Mouse (Mus musculus) kidney, postnatal 36 days (tissue): ENCODE measurements around the gene Jarid2.
"Not testable (repeated sequence)": the region's sequence is repeated elsewhere in the genome, so short reads cannot be mapped to it uniquely, and the experiment has no call there.

ENCODE experiments used
- DNase-seq, 2 experiments: peaks; one replicate each; pipeline ENCODE4 v3.0.0; 2021 to 2022; ENCODE audit warnings: mixed read lengths in 2 of 2

The Jarid2 gene

DNA sequence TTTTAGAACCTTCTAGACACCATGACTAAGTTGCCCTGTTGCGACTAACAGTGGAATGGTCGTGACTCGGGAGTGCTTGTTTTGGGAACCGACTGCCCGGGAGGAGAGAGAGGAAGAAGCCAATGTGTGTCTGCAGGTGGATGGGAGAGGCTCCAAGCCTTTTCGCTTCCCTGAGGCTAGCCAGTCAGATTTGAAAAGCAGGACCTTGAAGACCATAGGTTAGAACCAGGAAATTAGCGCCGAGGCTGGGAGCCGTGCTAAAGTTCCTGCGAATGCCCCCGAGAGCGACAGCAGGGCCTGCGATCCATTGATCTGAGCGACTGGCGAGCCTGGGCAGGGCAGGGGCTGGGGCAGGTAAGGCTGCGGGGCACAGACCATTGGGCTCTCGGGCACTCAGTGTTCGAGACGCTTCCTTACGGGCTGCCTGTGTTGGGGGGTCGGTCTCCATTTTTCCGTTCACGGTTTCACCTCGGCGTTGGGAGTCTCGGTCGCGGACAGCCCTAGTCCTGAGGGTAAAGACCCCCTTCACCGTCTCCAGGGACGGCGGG, at the start of gene Jarid2:
Gene Jarid2 (plus strand): TSS at position 51 of the 548 bp plus-strand sequence.
- peak; percentile 44 to 64 for DNase-seq

DNA sequence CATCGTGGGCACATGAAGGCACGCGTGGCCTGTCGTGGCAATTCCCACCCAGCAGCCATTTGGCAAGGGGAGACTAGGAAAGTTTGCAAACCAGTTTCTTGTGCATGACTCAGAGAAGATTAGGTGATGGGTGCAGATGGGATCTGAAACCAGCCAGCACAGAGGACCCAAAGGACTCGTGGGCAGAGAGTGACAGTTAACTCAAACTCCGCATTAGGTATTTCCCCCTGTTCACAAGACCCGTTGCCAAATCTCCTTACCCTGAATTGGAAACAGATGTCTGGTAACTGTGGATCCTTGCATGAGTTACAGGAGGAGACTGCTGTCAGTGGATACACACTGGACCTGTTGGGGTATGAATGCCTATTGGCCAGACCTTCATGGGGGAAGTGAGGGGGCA, 48.2 kb upstream of the Jarid2 start:
- DNase-seq = no peak

DNA sequence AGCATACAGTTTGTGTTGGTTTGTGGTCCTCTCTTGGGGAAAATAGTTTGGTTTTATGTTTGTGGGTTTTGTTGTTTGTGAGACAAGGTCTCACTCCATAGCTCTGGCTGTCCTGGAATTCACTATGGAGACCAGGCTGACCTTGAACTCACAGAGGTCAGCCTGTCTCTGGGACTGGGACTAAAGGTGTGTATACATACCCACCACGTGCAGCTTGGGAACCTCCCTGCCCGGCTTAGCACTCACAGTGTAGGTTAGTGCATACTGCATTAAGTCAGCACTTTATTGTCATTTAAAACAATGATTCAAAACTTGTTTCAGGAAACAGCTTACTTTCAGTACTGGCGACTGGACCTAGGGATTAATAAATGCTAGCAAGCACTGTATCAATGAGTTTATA, 41.1 kb upstream of the Jarid2 start:
- DNase-seq = no peak

DNA sequence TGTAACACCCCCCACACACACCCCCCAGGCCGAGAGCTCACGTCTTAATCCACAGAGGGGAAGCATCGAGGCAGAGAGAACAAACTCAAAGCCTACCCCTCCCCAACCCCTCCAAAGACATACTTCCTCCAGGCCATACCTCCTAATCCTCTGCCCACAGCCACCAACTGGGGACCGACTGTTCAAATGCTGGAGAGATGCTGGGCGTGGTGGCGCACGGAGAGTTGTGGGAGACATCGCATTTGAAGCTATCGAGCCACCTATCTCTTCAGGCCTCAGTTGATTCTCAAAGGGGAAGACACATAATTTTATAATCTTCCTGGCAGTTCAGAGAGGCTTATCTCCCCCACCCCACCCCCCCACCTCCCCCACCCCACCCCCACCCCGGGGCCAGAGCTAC, 31.6 kb upstream of the Jarid2 start:
- DNase-seq = no peak

DNA sequence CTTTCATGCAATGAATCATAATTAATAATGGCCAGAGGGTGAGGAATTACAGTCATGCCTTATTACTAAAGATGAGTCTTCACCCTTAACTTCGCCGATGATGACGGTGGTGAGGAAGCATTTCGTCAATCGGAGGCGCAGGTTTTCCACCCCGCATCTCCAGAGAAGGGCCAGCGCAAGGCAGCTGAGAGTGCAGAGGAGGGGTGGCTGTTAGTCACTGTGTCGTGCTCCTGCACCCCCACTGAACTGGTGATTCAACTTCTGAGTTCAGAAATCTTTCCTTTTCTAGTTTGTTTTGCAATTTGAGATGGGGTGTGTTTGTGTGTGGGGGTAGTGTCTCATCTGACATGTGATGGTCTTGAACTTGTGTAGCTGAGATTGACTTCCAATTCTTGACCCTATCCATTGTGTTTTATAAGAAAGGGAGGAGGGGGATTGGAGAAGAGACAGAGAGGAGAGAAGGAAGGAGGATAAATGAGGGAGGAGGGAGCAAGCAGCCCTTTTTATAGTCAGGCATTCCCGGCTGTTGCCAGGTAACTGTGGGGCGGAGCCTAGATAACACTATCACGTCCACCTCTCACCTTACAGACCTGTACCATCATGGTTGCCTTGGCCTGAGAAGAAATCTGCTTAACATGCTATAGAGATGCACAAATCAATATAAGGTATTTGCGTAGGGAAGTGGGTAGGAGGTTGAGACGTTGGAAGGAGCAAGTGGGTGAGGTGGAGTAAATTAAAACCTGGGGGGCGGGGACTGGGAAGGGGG, 25.1 kb upstream of the Jarid2 start:
- no peak for DNase-seq

DNA sequence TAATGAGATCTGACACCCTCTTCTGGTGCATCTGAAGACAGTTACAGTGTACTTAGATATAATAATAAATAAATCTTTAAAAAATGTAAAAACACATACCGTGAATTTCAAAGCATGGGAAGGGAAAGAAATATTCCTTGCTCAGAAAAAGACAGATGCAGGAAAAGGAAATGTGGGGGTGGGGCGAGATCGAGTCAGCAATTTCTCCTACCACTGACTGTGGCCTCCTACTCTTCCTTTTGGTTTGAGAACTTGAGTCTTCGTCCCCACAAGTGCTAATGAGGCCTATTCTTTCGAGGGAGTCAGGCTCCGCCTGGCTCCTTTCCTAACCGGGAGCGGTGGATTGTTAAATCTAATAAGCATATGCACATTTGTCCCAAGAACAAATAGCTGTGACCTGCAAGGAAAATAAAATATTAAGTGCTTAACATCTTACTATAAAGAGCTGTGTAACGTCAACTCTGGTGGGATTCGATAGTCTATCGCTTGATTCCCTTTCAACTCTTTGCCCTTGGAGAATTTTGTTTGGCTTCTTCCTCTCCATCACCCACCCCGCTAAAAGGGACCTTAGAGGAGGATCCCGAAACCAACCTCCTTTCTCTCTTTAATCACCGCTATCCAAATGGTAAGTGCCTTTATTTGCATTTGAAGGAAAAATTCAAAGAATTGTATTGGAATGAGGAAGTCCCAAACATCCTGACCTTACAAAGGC, 24.1 kb upstream of the Jarid2 start:
- DNase-seq = peak in 1 of 2 experiments; percentile 28

DNA sequence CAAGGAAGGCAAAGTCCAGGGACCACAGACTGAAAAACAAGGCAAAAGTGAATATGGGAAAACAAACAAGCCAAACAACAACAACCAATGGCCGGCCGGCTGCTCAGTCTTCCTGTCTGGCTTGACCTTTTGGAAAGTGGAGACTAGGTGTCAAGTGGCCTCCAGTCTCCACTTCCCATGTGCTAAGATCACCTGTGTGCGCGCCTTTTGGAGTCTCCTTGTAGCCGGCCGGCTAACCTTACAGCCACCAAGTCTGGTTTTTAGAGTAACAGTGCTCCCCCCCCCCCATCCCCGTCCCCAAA, 23.6 kb upstream of the Jarid2 start:
- peak; percentile 13 to 14 for DNase-seq

DNA sequence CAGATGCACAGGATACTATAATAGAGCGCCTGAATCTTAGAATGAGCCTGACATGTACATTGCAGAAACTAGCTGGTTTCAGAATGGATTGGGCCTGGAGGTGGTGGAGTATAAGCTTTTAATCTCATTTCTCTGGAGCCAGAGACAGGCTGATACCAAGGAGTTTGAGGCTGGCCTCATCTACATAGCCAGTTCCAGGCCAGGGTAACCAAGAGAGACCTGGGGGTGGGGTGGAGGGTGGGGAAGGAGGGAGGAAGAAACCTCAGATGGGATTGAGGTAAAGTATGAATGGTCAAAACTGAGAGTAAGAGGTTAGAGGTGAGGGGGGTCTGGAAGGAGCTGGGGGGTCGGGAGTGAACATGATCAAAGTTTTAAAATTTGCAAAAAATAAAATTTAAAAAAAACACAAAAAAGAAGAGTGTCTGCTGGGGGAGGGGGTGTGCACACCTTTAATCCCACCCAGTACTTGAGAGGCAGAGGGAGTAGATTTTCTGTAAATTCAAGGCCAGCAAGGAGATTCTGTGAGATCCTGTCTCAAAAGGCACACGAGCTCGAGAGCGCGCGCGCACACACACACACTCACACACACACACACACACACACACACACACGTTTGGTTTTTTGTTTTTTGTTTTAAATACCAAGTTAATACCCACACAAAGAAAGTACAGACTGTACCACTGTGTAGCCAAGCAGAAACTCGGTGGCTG, 22.9 kb upstream of the Jarid2 start:
- peak in 1 of 2 experiments; percentile 27 for DNase-seq

DNA sequence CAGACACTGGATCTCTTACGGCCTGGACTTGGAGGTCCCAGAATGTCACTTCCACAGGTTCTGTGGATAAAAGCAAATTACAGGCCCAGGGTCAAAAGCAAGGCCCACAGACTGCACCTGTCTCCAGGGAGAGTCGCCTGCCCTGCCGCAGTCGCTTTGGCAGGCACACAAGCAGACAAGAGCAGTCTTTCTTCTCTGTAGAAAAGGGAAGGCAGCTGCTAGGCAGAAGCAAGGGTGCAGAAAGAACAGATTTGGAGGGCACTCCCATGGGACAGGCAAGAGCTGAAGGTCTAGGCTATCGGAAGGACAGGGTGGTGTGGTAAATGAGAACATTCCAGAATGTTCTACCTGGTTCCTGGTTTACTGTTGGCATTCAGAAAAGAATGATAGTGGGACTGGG, 22.1 kb upstream of the Jarid2 start:
- DNase-seq = no peak

DNA sequence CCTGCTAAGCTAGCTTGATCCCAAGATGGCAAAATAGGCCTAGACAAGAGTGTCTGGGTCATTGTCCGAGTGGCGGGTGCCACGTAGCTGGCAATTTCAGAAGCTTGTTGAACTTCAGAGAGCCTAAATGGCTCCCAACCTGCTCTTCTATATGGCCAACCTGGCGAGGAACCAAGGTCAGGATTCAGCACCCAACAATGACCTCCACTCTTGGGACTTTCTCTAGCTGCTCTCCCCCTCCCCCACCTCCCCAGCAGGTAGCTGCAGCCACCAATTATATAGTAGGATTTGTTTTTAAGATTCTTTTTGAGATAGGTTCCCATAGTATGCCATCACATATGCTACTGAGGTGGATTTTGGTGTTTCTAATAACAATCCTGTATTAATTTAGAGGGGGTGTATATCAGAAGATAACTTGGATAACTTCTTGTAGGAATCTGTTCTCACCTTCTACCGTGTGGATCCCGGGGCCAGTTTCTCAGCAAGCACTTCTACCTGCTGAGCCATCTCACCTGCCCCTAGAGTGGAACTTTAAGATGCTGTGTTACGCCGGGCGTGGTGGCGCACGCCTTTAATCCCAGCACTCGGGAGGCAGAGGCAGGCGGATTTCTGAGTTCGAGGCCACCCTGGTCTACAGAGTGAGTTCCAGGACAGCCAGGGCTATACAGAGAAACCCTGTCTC, 20.8 kb upstream of the Jarid2 start:
- DNase-seq = no peak

DNA sequence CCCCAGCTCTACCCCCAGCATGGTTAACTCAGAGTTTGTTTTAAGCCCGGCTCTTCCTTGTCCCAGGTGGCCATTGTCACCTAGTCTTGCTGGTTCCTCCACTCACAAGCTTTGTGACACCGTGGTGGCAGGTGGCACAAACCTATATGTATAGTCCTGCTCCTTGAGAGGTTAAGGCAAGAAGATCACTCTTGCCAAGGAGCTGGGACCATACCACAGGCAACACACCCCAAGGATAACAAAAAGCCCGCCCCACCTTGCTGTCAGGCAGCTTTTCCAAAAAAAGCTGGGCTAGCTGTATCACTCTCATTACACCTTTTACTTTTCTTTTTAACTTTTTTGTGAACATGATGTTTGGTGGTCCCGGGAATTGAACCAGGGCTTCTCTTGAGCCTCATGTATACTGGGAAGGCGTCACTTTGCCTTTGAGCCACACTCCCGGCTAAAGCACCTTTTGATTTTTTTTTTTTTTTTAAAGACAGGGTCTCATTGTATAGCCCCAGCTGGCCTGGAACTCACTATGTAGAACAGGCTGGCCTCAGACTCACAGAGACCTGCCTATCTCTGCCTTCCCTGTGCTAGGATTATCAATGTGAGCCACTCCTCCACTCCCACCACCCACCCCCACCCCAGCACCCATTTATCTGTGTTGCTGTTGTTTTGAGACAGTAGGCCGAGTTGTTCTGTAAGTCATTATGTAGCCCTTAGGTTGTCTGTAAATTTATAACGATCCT, 19.4 kb upstream of the Jarid2 start:
- DNase-seq = no peak

DNA sequence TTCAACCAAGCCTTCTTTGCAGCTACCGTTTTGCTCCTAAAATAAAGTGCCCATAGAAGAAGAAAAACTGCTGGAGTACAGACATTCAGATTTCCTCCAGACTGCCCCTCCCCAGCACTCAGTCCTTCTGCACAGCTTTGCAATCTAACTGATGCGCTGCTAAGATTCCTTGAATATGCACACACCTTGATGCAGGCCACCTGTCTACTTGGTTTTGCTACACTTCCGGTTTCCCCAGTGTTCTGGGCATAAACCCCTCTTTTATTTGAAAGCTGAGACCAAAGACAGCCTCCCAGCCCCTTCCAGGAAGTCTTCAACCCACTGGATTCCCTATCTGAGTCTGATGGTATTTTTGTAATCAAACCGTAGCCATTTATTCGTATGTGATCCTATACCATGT, 18.2 kb upstream of the Jarid2 start:
- DNase-seq = no peak

DNA sequence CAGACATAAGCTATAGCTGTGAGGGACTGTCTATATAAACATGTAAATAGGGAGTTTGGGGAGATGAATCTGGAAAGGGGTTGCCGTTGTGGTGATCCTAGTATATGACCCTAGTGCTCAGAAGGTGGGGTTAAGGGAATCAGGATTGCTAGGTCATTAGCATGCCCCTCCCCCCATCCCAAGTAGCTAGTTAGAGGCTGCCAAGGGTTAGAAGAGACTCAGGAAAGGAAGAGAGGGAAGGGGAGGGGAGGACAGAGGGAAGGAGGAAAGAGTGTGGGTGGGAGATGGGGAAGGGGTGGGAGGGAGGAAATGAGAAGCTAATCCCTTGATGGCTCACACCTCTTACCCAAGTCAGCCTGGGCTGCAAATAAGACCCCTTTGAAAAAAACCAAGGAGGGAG, 17.4 kb upstream of the Jarid2 start:
- no peak for DNase-seq

DNA sequence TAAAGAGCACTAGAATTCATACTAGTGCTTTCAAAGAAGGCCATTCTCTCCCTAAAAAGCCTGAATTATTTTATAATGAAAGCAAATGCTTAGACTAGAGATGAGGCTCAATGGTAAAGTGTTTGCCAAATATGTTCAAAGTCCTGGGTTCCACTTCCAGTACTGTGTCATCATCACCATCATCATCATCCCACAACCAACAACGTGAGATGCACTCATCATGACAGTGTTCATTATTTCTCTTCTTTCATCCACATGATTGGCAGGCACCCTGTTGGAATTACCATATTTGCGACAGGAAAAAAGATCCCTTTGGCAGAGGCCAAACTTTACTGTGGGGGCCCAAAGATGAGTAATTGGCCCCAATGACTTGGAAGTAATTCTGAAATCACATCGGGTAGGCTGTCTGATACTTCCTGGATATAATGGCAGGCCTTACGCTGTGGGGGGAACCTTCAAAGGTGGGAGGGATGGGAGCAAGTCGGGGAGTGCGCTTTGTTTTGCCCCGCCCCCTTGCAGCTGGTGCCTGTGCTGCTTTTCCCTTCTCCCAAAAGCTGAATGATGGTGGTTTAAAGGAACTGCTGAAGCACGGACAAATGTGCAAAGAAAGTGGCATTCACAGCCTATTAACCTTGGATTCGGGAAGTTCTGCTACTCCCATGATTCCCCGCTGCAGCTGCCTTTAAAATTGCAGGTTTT, 13.9 kb upstream of the Jarid2 start:
- no peak for DNase-seq

DNA sequence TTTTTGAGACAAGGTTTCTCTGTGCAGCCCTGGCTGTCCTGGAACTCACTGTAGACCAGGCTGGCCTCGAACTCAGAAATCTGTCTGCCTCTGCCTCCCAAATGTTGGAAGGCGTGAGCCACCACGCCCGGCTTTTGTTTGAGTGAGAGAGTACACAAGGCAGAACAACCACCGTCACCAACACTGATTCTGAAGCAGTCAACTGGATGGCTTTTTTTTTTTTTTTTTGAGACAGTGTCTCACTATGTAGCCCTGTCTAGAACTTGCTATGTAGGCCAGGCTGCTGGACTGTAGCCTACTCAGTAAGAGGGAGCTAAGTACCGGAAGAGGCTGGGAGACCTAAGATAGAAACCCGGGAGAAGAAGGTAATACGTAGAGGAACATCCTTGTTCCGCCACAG, 11.4 kb upstream of the Jarid2 start:
- no peak for DNase-seq

DNA sequence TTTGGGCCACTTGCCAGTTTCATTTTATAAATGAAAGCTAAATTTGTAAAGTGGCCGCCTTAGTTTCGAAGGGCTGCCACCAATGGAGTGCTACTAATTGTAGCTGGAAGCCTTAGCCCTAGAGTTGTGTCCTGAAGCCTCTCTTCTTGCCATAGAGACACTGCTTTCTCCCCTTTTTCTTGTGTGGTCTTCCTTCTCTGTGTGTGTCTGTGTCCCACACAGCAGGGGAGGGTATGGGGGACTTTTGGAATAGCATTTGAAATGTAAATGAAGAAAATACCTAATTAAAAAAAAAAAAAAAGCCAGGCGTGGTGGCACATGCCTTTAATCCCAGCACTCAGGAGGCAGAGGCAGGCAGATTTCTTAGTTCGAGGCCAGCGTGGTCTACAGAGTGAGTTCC, 10.8 kb upstream of the Jarid2 start:
- not testable (repeated sequence) for DNase-seq

DNA sequence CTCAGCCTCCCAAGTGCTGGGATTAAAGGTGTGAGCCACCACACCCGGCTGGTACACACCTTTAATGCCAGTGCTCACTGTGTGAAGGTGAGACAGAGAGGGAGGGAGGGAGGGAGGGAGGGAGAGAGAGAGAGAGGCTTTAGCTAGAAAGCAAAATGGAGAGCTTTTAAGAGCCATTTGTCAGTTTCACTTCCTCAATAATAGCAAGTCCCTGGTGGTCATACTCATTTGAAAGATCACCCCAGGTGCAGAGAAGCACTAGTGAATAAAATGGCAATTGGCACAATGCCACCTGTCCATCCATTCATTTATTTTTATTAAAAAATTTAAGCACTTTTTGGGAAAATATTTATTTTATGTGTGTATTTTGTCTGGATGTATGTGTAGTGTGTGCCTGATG, 9.2 kb upstream of the Jarid2 start:
- no peak for DNase-seq

DNA sequence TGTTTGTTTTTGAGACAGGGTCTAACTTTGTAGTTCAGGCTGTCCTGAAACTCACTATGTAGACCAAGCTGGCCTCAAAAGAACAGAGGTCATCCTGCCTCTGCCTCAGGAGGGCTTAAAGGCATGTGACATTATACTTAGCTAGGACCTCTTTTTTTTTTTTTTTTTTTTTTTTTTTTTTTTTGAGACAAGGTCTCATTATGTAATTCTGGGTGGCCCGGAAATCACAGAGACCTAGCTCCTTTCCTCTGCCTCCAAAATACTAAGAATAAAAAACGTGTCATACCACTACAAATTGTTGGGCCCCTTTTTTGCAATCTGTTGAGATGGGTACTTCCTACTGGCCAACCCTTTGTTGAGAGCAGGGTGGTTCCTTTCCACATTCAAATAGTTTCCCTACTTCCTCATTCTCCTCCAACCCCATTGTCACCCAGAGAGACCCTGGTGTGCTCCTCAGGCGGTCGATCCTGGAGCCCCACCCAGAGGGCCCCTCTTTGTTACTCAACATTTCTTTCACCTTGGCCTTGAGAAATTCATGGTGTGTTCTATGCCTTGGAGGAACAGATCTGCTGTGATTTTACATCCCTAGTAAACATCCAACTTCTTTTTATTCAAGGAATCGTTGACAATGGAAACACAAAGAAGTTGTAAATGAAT, 7.3 kb upstream of the Jarid2 start:
- no peak for DNase-seq

DNA sequence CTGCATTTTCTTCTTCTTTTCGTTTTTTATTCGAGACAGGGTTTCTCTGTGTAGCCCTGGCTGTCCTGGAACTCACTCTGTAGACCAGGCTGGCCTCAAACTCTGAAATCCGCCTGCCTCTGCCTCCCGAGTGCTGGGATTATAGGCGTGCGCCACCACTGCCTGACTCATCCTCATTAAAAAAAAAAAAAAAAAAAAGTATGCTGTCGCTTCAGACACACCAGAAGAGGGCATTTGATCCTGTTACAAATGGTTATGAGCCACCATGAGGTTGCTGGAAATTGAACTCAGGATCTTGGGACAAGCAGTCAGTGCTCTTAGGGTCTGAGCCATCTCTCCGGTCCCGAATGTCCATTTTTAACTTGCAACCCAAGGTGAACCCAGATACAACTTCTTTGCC, 5.8 kb upstream of the Jarid2 start:
- DNase-seq = not testable (repeated sequence)

DNA sequence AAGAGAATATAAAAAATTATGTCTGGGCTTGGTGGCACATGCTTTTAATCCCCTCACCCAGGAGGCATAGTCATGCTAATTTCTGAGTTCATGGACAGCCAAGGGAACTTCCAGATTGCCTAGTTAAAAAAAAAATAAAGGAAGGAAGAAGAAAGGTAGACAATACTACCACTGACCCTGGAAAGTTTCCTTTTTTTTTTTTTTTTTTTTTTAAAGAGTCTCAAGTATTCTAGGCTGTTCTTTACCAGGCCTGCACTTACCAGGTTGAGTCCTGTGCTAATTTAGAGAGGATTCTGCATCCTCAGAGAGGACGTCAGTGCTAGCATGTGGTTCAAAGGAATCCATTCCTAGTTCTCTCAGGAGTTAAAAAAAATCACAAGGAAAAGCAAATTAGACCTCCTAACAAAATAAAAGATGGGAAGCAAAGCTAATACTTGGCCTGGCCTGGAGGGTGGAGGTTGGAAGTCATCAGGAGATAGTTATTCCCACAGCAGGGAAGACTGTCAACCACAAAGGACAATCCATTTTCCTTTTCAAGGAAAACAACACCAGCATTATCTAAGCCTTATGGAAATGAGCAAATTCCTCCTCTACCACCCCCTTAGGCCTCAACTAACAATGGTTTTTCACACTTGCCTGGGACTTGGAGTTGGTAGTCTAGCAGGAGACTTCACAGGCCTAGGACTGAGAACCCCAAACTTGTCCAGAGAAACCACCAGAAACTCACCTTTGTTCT, 961 bp upstream of the Jarid2 start:
- no peak for DNase-seq
